Mouse (Mus musculus): ENCODE measurements around the gene Fstl4.

The Fstl4 gene

DNA sequence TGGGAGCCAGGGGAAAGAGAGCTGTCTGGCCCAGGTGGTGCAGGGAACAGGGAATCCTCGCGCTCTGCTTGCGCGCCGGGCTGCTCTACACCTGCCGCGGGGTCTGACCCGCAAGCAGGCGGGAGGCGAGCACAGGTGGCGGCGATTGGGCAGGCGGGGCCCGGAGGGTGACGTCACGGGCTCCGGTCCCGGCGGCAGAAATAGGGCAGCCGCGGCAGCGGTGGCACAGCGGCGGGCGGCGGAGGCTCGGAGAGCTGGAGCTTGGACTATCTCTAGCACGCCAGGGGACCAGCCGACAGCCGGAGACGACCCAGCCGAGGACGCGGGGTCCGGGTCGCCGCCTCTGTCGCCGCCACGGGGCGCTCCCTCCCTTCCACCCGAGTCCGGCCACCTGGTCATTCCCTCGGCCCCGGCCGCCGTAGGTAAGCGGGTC lies at the start of gene Fstl4:
Gene Fstl4, plus strand, starts transcription at position 174 of the 433 bp plus-strand sequence.
- peak; percentile 54 to 70 for DNase-seq (ENCODE audit: low spot score in 2 of 2)

DNA sequence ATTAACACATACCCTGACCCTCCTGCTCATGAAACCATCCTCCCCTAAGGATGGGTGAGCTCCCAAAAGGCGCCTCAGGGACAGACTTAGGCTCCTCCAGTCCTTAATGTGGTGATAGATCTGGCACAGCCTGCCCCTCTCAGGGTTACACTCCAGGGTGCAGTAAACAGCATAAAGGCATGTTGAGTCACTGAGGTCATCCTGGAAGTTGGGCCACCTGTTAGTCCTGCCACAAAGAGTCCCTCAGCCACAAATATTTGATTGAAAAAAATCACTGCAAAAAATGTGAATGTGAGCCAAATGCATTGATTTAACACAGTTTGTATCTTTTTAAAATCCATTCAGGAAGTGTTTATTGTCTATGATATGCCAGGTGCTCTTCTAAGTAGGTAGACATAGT lies 45.9 kb upstream of the Fstl4 start:
- no peak for DNase-seq (ENCODE audit: low spot score in 2 of 2)

DNA sequence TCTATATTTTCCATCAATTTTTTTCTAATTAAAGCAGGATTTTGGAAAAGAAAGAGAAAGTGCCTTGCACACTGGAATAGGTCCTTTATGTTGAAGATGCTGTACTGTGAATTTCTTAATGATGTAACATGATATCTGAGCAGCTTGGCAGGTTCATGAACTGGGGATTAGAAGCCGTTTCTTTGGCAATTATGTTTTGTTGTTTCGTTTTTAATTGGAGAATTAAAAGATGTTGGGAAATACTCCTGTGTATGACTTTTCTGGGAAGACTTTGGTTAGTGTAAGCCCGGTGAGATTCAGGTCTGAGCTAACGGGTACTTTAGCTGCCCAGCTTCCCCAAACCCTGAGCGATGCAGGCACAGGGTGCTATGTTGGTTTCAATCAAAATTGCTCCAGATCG lies 43.3 kb upstream of the Fstl4 start:
- DNase-seq (ENCODE audit: low spot score in 2 of 2) = no peak

DNA sequence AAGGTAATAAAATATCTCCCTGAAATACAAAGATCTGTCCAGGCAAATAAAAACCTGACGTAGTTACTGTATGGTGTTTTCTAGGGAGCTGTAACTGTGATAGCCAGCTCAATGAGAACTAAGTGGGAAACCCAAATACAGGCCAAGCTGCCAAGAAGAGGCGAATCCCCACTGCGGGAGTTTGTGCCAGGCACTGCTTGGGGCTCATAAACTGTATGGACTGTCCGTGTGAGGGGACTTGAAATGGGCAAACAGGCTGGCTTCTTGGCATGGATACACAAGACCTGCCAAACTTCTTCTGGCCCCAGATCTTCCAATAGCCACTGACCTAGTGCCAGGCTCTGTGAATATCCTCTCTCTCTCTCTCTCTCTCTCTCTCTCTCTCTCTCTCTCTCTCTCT lies 41.7 kb upstream of the Fstl4 start:
- DNase-seq (ENCODE audit: low spot score in 2 of 2) = no peak

DNA sequence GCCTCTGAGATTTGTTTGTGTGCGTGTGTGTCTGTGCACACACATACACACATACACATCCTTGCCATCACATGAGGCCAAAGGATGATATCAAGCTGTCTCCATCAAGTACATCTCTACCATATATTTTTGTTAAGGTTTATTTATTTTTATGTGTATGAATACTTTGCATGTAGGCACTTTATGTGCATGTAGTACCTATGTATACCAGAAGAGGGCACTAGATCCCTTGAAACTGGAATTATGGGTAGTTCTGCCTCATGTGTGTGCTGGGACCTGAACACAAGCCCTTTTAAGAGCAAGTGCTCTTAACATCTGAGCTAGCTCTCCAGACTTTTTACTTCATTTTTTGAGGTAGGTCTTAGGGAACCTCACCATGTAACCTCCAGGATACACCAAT lies 38.4 kb upstream of the Fstl4 start:
- no peak for DNase-seq (ENCODE audit: low spot score in 2 of 2)

DNA sequence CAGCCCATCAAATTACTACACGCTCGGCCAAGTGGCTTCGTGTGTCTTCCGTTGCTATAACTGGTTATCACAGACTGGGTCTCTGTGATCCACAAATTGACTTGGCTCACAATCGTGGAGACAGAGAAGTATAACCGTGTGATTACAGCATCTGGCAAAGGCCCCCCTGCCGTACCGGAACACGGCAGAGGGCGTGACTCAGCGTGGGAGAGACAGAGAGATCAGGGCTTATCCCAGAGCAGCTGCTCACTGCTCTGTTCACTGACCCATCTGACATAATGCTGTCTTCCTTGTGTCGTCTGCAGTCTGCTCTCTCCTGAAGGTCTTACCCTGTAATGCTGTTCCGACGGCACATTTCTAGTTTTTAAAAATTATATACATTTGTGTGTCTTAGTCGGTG lies 36.0 kb upstream of the Fstl4 start:
- no peak for DNase-seq (ENCODE audit: low spot score in 2 of 2)

DNA sequence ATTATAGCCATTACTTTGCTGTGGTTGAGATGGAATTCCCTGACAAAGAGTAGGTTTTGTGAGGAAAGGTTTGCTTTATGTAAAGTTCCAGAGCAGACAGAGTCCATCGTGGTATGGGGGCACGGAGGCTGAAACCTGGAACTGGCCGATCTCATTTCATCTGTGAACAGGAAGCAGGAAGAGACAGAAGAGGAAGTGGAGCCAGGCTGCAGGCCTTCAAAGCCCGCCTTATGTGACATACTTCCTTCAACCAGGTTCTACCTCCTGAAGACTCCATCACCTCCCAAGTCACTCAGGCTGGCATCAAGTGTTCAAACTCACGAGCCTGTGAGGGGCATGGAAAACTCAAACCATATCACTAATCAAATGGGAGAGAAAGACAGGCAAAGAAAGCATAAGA lies 34.5 kb upstream of the Fstl4 start:
- DNase-seq (ENCODE audit: low spot score in 2 of 2) = no peak

DNA sequence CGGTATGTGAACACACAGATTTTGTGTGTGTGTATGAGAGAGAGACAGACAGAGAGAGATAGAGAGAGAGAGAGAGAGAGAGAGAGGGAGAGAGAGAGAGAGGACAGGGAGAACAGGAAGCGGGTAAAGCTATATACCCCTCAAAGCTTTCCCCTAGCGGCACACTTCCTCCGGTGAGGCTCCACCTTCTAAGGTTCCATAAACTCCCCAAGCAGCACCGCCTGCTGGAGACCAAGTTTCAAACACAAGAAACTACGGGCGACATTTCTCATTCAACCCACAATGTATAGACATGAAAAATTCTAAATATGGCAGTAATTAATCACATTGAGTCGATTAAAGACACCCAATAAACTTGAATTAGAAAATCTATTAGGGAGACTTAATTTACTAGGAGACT lies 32.5 kb upstream of the Fstl4 start:
- no peak for DNase-seq (ENCODE audit: low spot score in 2 of 2)

DNA sequence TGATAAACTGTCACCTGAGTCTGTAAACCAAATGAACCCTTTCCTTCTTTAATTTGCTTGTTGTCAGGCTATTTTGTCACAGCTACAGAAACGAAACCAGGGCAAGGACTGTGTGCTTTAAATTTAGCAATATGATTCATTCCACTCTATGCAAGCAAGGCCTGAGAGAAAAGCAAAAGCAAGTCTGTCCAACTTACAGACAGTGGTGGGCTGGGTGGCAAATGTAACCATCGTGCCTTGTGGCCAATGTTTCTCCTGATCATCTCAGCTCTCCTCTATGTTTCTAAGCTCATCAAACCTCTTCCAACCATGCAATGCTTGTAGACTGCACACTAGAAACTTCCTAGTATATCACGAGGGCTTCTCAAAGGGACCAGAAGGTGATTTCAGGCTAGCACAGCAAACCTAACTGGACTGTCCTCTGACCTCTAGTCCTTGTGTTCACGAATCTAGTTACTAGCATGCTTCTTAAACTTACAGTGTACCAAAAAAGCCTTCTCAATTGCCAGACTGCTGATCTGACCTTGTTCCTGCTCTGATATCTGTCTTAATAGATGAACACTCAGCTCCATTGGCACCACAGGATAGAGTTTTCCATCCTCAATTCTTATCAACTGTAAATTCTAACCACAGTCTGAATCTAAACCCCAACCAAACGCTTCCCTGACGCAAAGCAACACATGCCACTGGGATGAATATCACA lies 29.8 kb upstream of the Fstl4 start:
- DNase-seq (ENCODE audit: low spot score in 2 of 2) = peak; percentile 21 to 49

DNA sequence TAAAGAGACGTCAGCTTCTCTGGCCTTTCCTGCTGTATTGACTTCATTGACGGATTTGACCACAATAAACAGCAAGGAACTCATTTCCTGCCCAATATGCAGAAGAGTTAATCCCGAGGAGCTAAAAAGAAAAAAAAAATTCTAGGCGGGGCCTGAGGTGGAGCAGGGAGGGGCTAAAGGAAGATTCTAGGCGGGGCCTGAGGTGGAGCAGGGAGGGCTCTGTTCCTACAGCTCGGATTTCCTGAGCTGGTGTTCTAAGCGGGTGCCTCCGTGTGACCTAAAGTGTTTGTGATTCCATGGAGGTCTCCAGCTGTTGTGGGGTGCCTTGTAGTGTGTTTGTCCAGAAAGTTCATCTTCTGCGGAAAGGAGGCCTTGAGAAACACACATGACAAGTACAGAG lies 25.2 kb upstream of the Fstl4 start:
- DNase-seq (ENCODE audit: low spot score in 2 of 2) = no peak

DNA sequence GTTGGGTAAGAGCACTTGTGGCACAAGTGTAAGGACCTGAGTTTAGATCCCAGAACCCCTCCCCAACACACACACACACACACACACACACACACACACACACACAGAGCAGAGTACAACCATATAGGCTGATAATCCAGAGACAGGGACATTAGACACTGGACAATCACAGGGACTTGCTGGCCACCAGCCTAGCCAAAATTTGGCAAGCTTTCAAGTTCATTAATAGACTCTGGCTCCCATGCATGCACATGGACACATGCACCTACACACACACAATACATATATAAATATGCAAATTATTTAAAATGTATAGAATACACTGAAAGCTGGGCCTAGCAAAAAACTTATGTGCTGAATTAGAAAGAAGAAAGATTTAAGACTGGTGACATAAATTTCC lies 24.0 kb upstream of the Fstl4 start:
- DNase-seq (ENCODE audit: low spot score in 2 of 2) = no peak

DNA sequence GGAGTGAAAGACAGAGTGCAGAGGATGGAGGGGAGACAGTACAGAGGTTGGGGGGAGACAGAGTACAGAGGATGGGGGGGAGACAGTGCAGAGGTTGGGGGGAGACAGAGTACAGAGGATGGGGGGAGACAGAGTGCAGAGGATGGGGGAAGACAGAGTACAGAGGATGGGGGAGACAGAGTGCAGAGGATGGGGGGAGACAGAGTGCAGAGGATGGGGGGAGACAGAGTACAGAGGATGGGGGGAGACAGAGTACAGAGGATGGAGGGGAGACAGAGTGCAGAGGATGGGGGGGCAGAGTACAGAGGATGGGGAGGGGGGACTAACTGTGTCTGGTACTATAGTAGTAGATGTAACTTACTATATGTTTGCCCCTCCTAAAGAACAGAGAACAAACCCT lies 20.5 kb upstream of the Fstl4 start:
- DNase-seq (ENCODE audit: low spot score in 2 of 2) = no peak

DNA sequence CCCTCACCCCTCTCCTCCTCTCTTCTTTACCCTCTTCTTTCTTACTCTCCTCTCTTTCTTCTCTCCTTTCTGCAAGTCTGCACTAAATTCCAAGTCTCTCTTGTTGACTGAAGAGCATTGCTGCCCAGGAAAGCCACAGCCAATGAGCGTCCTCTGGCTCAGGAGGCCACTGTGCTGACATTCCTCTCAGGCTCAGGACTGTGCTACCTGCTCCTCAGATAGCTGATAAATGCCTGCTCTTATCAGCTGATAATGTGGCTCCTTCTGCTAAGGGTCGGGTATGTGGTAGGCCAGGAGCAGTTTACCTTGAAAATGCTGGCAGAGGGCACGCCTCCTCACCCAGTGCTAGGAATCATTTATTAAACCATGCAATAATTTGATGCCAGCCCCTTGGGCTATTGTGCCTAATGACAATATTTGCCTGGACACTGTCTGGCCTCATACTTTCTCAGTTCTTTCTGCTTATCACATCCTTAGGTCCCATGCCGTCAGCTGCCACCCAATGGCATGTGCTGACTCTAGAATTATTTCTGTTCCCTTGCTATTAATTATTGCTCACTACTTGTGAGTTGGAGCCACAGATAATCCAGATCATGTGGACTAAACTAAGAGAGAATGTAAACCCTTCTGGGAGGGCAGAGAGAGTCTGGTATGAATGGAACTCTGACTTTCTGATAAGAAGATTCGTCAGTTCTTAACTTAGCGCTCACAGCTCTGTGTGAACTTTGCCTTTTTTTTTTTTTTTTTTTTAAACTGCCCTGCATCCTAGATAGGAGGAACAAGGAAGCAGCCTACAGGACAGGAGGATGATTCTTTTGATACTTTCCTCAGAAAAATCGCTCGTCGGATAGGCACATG lies 19.6 kb upstream of the Fstl4 start:
- no peak for DNase-seq (ENCODE audit: low spot score in 2 of 2)

DNA sequence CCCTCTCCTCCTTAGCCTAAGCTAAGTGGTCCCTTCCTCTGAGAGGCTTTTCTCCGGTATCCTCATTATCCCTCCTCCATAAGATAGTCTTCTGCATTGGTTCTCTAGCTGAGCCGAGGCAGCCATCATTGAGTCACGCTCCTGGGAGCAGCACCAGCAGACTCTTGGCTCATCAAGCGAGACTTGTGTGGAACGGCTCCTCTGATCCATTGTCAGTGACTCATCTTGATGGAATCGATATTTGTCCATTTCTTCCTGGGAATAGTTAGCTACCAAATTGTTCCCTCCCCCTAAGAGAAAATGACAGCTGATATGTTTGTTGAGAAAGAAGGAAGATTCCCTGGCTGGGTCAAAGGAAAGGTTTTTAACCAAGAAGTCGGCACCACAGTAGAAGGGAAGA lies 17.2 kb upstream of the Fstl4 start:
- no peak for DNase-seq (ENCODE audit: low spot score in 2 of 2)

DNA sequence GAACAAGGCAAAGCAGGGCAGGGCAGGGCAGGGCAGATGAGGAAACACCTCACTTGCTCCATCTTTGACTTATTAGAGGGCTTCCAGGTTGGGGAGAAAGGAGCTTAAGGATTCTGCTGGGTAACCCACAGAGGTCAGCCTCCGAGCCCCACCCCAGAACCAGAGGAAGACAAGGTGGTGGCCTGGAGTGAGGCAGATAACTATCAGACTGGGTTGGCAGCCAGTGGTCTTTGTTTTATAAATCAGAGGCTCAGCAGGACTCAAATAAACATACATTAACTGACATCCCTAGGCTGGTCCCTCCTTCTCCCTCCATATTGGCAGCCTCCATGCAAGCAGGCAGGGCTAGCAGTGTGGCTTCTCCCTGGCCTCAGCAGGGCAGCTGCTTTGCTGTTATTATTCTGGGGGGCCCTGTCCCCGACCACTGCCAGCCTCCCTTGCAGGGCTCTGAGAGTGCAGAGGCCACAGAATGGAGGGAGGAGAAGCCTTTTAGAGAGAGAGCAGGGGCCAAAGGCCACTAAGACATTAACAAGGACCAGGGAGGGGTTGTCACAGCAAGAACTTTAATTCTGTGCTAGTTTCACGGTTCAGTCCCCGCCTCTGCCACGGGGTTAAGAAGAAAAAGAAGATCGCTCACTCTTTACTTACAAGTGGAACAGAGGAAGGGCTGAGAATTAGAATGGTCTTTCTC lies 16.5 kb upstream of the Fstl4 start:
- no peak for DNase-seq (ENCODE audit: low spot score in 2 of 2)

DNA sequence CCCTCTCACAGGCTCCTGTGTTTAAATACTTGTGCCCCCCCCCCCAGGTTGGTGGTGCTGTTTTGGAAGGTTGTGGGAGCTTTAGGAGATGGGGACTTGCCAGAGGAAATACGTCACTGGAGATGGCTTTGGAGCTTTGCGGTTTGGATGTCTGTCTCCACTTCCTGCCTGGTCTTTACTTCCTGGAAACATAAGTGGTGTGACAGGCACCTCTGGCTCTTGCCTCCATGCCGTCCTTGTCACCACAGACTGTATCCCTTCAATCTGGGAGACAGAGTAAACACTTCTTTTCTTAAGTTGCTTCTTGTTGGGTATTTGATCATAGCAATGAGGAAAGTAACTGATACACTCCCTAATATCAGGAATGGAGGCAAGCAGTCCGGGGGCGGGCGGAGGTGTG lies 14.4 kb upstream of the Fstl4 start:
- DNase-seq (ENCODE audit: low spot score in 2 of 2) = no peak

DNA sequence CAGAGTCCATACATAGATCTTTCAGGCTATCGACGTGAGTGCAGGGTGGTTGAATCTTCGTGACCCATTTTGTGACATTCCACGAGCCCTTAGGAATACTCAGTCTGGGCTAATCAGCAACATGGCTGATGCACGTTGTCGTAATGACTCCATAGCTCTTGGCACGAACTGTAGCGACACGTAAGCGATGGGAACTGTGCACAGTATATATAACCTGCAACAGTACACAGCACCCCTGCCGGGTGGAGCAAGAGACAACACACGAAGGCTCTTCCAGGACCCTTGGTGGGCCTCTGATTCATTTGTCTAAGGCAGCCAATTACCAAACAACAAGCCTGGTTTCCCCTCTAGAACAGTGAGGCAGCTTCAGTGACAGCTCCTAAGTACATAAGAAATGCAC lies 11.9 kb upstream of the Fstl4 start:
- DNase-seq (ENCODE audit: low spot score in 2 of 2) = no peak

DNA sequence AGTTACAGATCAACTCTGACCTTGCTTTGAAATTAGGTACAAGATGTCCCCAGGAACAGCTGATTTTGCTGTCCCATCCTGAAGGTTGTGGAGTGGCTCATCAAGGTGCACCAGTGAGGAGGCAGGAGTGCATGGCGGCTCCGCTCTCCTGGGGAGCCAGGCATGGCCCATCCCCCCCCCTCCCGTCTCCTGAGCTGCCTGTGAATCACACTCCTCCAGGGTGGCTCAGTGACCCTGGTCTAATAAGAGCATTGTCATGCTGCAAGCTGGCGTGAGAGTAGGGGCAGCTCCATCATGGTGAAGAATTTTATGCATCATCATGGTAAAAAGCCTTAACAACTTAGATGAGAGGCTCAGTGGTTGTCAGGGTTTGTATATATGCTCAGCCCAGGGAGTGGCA lies 11.2 kb upstream of the Fstl4 start:
- DNase-seq (ENCODE audit: low spot score in 2 of 2) = no peak

DNA sequence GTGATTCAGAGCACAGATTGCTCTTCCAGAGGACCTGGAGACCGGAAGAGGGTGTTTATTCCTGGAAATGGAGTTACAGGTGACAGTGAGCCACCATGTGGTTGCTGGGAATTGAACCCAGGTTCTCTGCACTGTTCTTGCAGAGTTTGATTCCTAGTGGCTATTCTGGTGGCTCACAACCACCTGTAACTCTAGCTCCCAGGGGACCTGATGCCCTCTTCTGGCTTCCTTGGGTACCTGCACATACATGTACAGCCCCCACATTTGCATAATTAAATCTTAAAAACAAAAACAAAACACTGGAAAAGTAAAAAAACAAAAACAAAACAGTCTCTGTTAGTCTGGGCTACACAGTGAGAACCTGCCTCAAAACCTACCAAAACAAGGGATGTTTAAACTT lies 2.6 kb upstream of the Fstl4 start:
- no peak for DNase-seq (ENCODE audit: low spot score in 2 of 2)

DNA sequence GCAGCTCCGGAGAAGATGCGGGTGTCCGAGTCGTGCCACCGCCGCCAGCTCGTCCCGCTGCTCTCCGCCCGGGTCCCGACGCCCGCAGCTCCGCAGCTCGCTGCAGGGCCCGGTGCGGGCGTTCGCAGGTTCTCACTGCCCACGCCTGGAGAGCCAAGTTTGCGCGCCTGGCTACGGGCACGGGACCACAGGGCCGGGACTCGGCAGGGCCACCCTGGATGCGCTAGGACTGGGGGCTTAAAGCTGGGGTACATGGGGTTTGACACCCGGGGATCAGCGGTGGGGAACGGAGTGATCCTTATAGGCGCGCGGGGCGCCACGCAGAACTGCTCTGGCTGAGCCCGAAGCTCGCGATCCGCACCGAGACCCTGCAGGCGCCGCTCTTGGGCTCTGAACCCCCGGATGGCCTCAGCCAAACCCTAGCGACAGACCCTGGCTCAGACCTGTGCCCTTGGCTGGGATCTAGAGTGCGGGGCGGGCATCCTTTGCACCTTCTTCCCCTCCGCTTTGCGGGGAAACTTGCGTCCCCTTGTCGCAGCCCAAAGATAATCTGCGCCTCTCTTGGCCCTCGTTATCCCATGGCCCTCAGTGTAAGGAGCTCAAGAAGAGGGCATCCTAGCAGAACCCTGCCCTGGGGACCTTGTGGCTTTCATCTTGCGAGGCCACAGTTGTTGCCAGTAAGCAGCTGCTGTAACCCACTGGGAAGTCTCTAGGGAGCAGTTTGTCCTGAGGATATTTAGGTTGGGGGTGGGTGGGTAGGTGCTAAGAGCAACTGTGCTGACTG lies 652 bp downstream of the Fstl4 start:
- DNase-seq (ENCODE audit: low spot score in 2 of 2) = peak; percentile 34 to 38

DNA sequence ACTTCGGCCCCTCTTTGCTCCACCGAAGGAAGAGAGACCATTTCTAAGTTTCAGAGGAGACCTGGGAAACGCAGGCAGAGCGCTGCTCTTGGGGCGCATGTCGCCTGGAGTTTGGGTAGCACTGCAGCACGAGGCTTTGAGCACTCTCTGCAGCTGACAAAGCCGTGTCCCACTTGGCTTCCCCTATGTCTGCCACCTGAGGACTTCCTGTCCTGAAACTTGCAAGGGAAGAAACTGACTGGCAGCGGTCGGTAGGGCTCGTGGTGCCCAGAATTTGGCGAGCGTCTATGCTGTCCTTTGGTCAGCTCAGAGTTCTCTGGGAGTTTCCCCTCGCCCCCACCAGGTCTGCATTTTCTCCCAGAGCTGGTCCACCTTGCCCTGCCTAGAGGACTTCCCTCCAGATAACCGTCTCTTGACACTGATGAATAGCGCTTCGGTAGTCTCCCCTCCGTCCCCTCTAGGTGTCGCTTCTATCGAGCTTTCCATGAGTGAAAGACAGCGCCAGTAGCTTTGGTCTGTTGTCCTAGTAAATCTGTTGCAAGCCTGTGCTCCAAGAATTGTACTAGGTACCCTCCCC lies 1.3 kb downstream of the Fstl4 start:
- DNase-seq (ENCODE audit: low spot score in 2 of 2) = peak; percentile 45 to 56

DNA sequence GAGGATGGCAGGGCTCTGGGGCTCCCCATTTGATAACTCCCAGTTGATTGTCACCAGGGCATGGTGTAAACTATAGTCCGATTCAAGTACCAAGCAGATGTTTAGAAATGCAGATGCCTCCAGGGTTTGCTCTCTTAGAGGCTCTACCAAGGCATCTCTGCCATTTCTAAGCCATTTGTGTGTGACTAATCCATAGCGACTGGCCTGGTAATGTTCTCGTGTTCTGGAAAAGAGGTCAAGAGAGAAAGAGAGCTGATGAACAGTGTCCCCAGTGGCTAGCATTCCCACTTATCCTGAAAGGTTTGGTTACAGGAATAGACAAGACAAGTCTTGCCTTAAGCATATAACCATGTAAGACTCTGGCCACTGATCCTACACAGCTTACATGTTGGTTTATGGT lies 3.5 kb downstream of the Fstl4 start:
- DNase-seq (ENCODE audit: low spot score in 2 of 2) = no peak

All from frontal cortex, postnatal 36 days (tissue).